Mouse (Mus musculus) heart, adult 2 months (tissue): ENCODE data around the gene Wnt1. TPM values are rescaled to one million over a fixed set of nuclear protein-coding genes. Genes with fewer than 3 reads are reported as not detected.

Source experiments
- DNase-seq, 2 experiments: peaks; one replicate each; pipeline ENCODE4 v3.0.0; 2021
- H3K27ac ChIP-seq: fragments of 200-600 bp; 2 replicates; pipeline ENCODE4 v1.8.1; 2022
- H3K27me3 ChIP-seq: fragments of 200-500 bp; 2 replicates; pipeline ENCODE4 v1.6.1; 2012; ENCODE audit warnings: mild to moderate bottlenecking, low read length, inconsistent platforms, mixed read lengths; ENCODE audit not compliant: control insufficient read depth, insufficient read depth
- H3K36me3 ChIP-seq: fragments of 200-500 bp; 2 replicates; pipeline ENCODE4 v1.6.1; 2012; ENCODE audit warnings: low read length, inconsistent platforms; ENCODE audit not compliant: control insufficient read depth, insufficient read depth
- H3K4me1 ChIP-seq: fragments of 200-500 bp; 2 replicates; pipeline ENCODE4 v1.6.1; 2011; ENCODE audit warnings: low read length; ENCODE audit not compliant: control insufficient read depth, insufficient read depth
- H3K4me3 ChIP-seq: fragments of 200-600 bp; 2 replicates; pipeline ENCODE4 v1.8.1; 2022
- H3K79me2 ChIP-seq: fragments of 200-500 bp; replicated peaks from 2 replicates; pipeline ENCODE4 v1.6.1; 2012; ENCODE audit warnings: mild to moderate bottlenecking, inconsistent platforms, low read length, moderate library complexity, mixed read lengths; ENCODE audit not compliant: control insufficient read depth, insufficient read depth
- H3K9ac ChIP-seq: fragments of 200-500 bp; 2 replicates; pipeline ENCODE4 v1.6.1; 2012; ENCODE audit warnings: low read depth, mild to moderate bottlenecking, control low read depth, inconsistent platforms, low read length, mixed read lengths
- CTCF ChIP-seq: fragments of 200-600 bp; IDR thresholded peaks from 2 replicates; pipeline ENCODE4 v1.8.1; 2022; ENCODE audit warnings: antibody characterized with exemption, mild to moderate bottlenecking, moderate library complexity
- EP300 ChIP-seq: fragments of 200-500 bp; IDR thresholded peaks from 2 replicates; pipeline ENCODE4 v1.6.1; 2011; ENCODE audit warnings: low read depth, low read length, control low read depth; ENCODE audit not compliant: insufficient read depth
- POLR2A ChIP-seq: fragments of 200-500 bp; IDR thresholded peaks from 2 replicates; pipeline ENCODE4 v1.6.1; 2011; ENCODE audit warnings: mild to moderate bottlenecking, low read depth, low read length, control low read depth; ENCODE audit not compliant: insufficient read depth
- WGBS: fragments of 180-500 bp; shearing (Covaris S2); methylation state at CpG from one replicate; pipeline ENCODE4 v1.1.7; 2018; 5-methylcytosine and 5-hydroxymethylcytosine counted together
- intact Hi-C: fragments of 180-260 bp; cut with DNase I; formaldehyde crosslinking; loops from one replicate; pipeline ENCODE4 v1.15.1; 2025
- polyA plus RNA-seq: library from polyadenylated mRNA; depleted of rRNA; stranded (reverse); fragments of >200 nt; gene quantifications from 2 replicates; pipeline ENCODE4 v1.2.3, GENCODE M21; 2012
- total RNA-seq, 2 experiments: library from RNA; stranded (reverse); gene quantifications; 2 replicates each; pipeline ENCODE4 v1.2.3; 2021

The Wnt1 gene
- total and polyA plus RNA-seq, 3 experiments: not detected

DNA sequence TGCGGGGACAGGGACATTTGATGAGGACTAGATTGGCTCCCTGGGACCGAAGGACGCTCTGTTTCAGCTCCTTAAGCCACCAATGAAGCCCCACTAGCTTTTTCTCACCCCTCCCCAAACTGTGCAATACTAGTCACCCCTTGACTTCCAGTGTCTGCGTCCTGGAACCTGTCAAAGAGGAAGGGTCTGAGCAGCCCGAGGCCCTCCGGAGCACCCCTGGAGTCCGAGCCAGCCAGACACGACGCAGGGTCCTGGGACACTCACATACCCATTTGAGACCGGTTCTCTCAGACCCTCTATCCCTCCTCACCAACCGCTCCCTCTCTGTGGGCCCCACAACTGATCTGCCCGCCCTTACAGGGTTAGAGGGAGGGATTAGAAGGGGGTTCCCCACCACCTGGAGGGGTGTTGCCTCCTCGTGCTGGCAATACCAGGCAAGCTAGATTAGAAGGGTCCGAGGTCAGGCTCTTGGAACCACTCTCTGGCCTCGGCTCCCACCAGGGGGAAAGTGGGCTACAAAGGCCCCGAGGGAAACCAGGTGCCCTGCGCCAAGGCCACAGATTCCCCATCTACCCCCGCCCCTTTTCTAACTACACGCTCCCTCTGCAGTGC, 12.5 kb upstream of the Wnt1 start:
- no peaks in the 10 kb centered on the region for H3K36me3 ChIP-seq
- peak in 1 of 2 experiments; percentile 26 for DNase-seq
- WGBS: 13% methylated on average over 19 of the region's 19 CpGs
- no peak overlapping the region for H3K4me3 ChIP-seq
- no peaks in the 10 kb centered on the region for H3K79me2 ChIP-seq
- no peak overlapping the region for H3K27ac ChIP-seq
- peaks cover 3% of the 10 kb centered on the region; the same call in 1 of the 2 replicates for H3K4me1 ChIP-seq
- peaks cover 23% of the 10 kb centered on the region for H3K27me3 ChIP-seq
- no peak overlapping the region for H3K9ac ChIP-seq
- TF ChIP-seq EP300: no peak
- no peak for TF ChIP-seq CTCF
- no peak for TF ChIP-seq POLR2A
- intact Hi-C loops: no loop called here

DNA sequence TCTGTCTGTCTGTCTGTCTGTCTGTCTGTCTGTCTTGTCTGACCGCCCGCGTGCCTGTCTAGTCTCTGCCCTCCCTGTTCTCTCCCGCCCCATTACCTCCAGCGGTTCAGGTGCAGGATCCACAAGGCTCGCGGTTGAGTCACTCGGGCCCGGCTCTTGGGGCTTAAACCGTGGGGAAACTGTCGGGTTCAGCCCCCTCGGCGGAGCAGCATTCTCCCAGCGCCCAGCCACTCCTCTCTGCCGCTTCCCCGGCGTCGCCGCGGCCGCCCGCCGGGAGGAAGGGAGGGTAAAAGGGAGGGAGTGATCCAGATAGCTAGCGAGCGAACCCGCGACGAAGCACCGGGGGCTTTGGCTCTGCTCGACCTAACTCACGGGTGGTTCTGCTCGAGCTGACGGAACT, 11.9 kb upstream of the Wnt1 start, which contains the start of gene Wnt10b:
Gene Wnt10b, minus strand, starts transcription at position 389 of the 400 bp plus-strand sequence.
- Histone ChIP-seq H3K4me3 (peak within 1 kb of the TSS; percentile 15; the same call in 1 of the 2 replicates), H3K27me3 (peaks cover 23% of the 10 kb centered on the region), H3K9ac (peak within 1 kb of the TSS; percentile 35; the same call in 1 of the 2 replicates), H3K4me1 (peaks cover 2% of the 10 kb centered on the region; the same call in 1 of the 2 replicates), H3K79me2 (no peaks in the 10 kb centered on the region), H3K36me3 (no peaks in the 10 kb centered on the region), H3K27ac (no peak within 1 kb of the TSS)
- WGBS: under 1% methylated on average over 26 of the region's 33 CpGs
- peak in 1 of 2 experiments; percentile 50 for DNase-seq
- intact Hi-C loops: no loop called here
- TF ChIP-seq POLR2A: no peak
- no peak for TF ChIP-seq CTCF
- TF ChIP-seq EP300: no peak

DNA sequence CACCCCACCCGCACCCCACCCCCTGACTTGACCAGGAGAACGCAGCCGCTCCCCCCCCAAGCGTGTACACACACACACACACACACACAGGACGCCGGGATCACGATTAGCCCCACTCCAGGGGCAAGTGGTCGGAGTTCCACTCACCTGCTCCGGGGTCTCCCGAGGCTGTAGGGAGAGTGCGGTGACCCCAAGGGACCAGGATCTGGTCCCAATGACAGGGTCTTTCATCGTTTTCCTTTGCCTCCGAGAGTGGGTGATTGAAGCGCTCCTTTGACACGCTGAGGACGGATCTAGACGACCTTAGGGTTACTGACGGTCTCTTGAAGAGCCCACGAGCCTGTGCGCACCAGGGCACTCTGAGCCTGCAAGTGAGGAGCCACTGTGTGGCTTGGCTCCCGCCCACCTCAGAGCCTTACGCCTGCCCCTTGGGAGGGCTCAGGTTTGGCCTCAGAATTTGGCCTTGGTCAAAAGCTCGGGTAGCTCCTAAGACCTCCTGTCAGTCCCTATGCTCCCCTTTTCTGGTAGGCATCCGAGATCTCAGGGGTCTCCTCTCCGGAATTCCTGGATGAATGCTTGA, 11.4 kb upstream of the Wnt1 start:
- no peak overlapping the region for H3K9ac ChIP-seq
- DNase-seq: no peak
- intact Hi-C loops: no loop called here
- peaks cover 23% of the 10 kb centered on the region for H3K27me3 ChIP-seq
- no peaks in the 10 kb centered on the region for H3K36me3 ChIP-seq
- no peaks in the 10 kb centered on the region for H3K79me2 ChIP-seq
- TF ChIP-seq CTCF (no peak), POLR2A (no peak), EP300 (no peak)
- peaks cover 2% of the 10 kb centered on the region; the same call in 1 of the 2 replicates for H3K4me1 ChIP-seq
- WGBS: 4% methylated on average over 25 of the region's 25 CpGs
- no peak overlapping the region; the same call in 1 of the 2 replicates for H3K4me3 ChIP-seq
- no peak overlapping the region for H3K27ac ChIP-seq

DNA sequence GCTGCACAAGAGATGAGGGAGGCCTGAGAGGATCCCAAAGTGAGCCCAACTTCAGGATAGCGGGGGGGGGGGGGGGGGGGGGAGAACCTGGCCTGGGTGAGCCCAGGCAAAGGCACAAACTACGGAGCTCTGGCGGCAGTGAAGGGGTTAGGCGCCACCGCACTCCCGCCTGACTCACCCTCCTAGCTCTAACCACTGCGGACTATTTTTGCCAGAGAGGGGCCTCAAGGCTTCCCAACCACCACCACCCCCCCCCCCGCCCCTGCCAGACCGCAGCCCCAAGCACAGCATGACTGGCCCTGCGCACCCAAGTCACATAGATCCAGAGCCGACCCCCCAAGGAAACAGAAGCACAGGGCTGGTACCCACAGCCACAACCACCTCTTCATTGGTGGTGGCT, 10.9 kb upstream of the Wnt1 start:
- Histone ChIP-seq H3K4me3 (no peak overlapping the region), H3K36me3 (no peaks in the 10 kb centered on the region), H3K9ac (no peak overlapping the region), H3K27me3 (peaks cover 23% of the 10 kb centered on the region), H3K4me1 (peaks cover 2% of the 10 kb centered on the region; the same call in 1 of the 2 replicates), H3K79me2 (no peaks in the 10 kb centered on the region), H3K27ac (no peak overlapping the region)
- DNase-seq: no peak
- intact Hi-C loops: no loop called here
- no peak for TF ChIP-seq EP300
- TF ChIP-seq POLR2A: no peak
- TF ChIP-seq CTCF: no peak
- WGBS: 18% methylated on average over 11 of the region's 11 CpGs

DNA sequence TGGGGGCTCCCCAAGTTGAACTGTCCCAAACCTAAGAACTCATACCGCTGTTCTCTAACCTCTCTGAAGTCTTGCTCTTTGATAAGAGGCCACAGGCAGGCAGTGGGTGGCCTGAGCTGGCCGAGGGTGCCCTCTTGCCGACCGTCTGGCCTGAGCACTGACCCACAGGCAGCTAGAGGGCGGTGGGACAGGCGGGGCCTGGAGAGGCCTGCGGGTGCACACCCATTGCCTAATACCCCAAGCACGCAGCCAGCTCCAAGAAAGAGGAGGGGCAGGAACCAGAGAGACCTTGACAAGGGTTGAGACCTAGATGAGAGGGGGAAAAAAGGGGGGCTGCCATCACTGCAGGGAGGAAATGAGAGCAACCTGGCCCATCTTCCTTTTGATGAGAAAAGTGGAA, 9.6 kb upstream of the Wnt1 start:
- DNase-seq: peak; percentile 60 to 69
- no peak overlapping the region for H3K27ac ChIP-seq
- H3K36me3 ChIP-seq: no peaks in the 10 kb centered on the region
- no peaks in the 10 kb centered on the region for H3K79me2 ChIP-seq
- intact Hi-C loops: no loop called here
- peaks cover 2% of the 10 kb centered on the region; the same call in 1 of the 2 replicates for H3K4me1 ChIP-seq
- WGBS: 26% methylated on average over 8 of the region's 8 CpGs
- H3K9ac ChIP-seq: no peak overlapping the region
- no peak overlapping the region for H3K4me3 ChIP-seq
- H3K27me3 ChIP-seq: peaks cover 23% of the 10 kb centered on the region
- TF ChIP-seq CTCF: no peak
- TF ChIP-seq EP300: no peak
- TF ChIP-seq POLR2A: no peak

DNA sequence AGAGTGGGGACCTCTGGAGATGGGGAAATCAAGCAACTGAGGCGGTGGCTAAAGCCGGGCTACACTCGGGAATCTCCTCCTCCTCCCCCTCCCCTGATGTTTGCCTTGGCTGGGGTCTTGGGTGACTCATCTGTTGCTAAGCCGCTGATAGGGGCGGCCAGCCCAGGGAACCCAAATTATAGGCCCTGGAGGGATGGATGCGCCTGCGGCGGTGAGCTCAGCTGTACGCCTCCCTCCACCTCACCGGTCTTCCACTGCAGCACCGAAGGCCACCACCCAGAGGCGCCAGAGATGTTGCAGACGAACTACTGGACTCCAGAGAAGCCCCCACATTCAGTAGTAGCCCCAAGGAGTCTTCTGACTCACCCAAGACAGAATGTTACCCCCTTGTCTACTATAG, 9.1 kb upstream of the Wnt1 start:
- intact Hi-C loops: no loop called here
- H3K27me3 ChIP-seq: peaks cover 23% of the 10 kb centered on the region
- DNase-seq: peak; percentile 64 to 71
- no peak overlapping the region for H3K27ac ChIP-seq
- H3K4me3 ChIP-seq: no peak overlapping the region
- no peaks in the 10 kb centered on the region for H3K36me3 ChIP-seq
- H3K79me2 ChIP-seq: no peaks in the 10 kb centered on the region
- no peak overlapping the region for H3K9ac ChIP-seq
- 22% methylated on average over 13 of the region's 13 CpGs for WGBS
- no peak for TF ChIP-seq EP300
- TF ChIP-seq CTCF: peak; percentile 37
- no peak for TF ChIP-seq POLR2A
- H3K4me1 ChIP-seq: peaks cover 2% of the 10 kb centered on the region; the same call in 1 of the 2 replicates
